Mouse (Mus musculus) small intestine, adult 2 months (tissue): ENCODE data around the gene Eif4b. TPM values are rescaled to one million over a fixed set of nuclear protein-coding genes. Genes with fewer than 3 reads are reported as not detected.

Source experiments
- H3K27ac ChIP-seq: fragments of 200-500 bp; 2 replicates; pipeline ENCODE4 v1.5.1; 2012; ENCODE audit warnings: low read depth, low read length, control low read depth, inconsistent platforms; ENCODE audit not compliant: insufficient read depth
- H3K27me3 ChIP-seq: fragments of 200-500 bp; 2 replicates; pipeline ENCODE4 v1.6.1; 2012; ENCODE audit warnings: mild to moderate bottlenecking, moderate library complexity, low read length, inconsistent platforms; ENCODE audit not compliant: control insufficient read depth, insufficient read depth
- H3K36me3 ChIP-seq: fragments of 200-500 bp; 2 replicates; pipeline ENCODE4 v1.6.1; 2012; ENCODE audit warnings: mild to moderate bottlenecking, low read length, control low read depth, inconsistent platforms; ENCODE audit not compliant: control insufficient read depth, insufficient read depth
- H3K4me1 ChIP-seq: fragments of 200-500 bp; 2 replicates; pipeline ENCODE4 v1.6.1; 2012; ENCODE audit warnings: low read length, inconsistent platforms, mixed read lengths; ENCODE audit not compliant: control insufficient read depth, insufficient read depth, insufficient read length
- H3K4me3 ChIP-seq: fragments of 200-500 bp; 2 replicates; pipeline ENCODE4 v1.5.1; 2012; ENCODE audit warnings: low read depth, mild to moderate bottlenecking, control low read depth, inconsistent platforms, low read length, moderate library complexity
- CTCF ChIP-seq: fragments of 200-500 bp; IDR thresholded peaks from 2 replicates; pipeline ENCODE4 v1.5.1; 2012; ENCODE audit warnings: low read depth, mild to moderate bottlenecking, control low read depth, inconsistent platforms, low read length, moderate library complexity, mixed read lengths; ENCODE audit not compliant: insufficient replicate concordance, insufficient read length; ENCODE audit errors: extremely low read depth
- POLR2A ChIP-seq: fragments of 200-500 bp; IDR thresholded peaks from 2 replicates; pipeline ENCODE4 v1.6.1; 2012; ENCODE audit warnings: low read depth, mild to moderate bottlenecking, control low read depth, inconsistent platforms, low read length, moderate library complexity
- WGBS: fragments of 180-500 bp; shearing (Covaris S2); methylation state at CpG from one replicate; pipeline ENCODE4 v1.1.7; 2018; 5-methylcytosine and 5-hydroxymethylcytosine counted together
- polyA plus RNA-seq: library from polyadenylated mRNA; depleted of rRNA; stranded (reverse); fragments of >200 nt; gene quantifications from 2 replicates; pipeline ENCODE4 v1.2.3, GENCODE M21; 2012; rRNA removed

Gene Eif4b
- polyA plus RNA-seq, 1 experiment, result 54.7 TPM

DNA sequence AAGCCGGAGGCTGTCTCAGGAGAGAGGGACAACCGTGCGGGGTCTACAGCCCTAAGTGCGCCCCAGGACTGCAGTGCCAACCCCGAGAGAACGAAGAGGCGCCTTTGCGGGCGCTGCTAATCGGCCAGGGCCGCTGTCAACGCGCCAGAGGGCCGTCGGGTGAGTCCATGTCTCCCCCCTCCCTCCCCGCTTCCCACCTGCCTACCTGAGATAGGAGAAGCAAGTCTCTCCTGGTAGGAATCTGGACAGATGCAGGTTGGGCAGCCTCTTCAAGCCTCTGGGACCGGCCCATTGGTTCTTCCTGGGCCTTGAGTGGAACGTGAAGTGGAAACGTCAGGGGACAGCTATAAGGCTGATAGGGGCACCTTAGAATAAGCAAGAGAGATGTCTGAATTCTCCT lies 71.2 kb downstream of the Eif4b start:
- TF ChIP-seq CTCF (no peak), POLR2A (no peak)
- WGBS, result 50% methylated on average over 19 of the region's 19 CpGs
- H3K36me3 ChIP-seq, result no peaks in the 10 kb centered on the region
- peaks cover 4% of the 10 kb centered on the region; the same call in 1 of the 2 replicates for H3K27me3 ChIP-seq
- H3K27ac ChIP-seq, result no peak overlapping the region
- H3K4me1 ChIP-seq, result peaks cover 8% of the 10 kb centered on the region
- no peak overlapping the region for H3K4me3 ChIP-seq

DNA sequence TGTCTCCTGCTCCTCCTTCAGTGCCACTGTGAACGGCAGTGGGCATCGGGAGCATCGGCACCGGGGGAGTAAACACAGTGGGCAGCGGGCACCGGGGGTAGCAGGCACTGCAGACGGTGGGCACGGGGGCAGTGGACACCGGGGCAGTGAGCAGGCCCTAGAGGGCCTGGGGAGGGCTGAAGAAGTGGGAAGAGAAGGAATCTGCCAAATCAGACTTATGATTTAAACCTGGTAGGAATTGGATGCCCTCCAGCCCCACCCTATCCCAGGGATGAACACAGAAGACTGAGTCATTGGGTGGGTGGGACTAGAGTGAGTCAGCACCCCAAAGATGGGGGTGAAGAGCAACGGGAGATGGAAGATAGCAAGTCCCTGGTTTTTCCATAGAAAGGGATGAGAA lies 71.8 kb downstream of the Eif4b start:
- WGBS, result 86% methylated on average over 10 of the region's 10 CpGs
- Histone ChIP-seq H3K27ac (no peak overlapping the region), H3K4me3 (no peak overlapping the region), H3K27me3 (peaks cover 4% of the 10 kb centered on the region; the same call in 1 of the 2 replicates), H3K36me3 (no peaks in the 10 kb centered on the region), H3K4me1 (peaks cover 8% of the 10 kb centered on the region)
- TF ChIP-seq CTCF (no peak), POLR2A (no peak)

GRCm38 (mm10) chr15:102146089-102146488 lies 72.5 kb downstream of the Eif4b start:
- H3K4me1 ChIP-seq, result peaks cover 8% of the 10 kb centered on the region
- 89% methylated on average over 5 of the region's 5 CpGs for WGBS
- H3K27me3 ChIP-seq, result peaks cover 4% of the 10 kb centered on the region; the same call in 1 of the 2 replicates
- H3K27ac ChIP-seq, result no peak overlapping the region
- H3K4me3 ChIP-seq, result no peak overlapping the region
- no peak for TF ChIP-seq CTCF
- no peak for TF ChIP-seq POLR2A
- H3K36me3 ChIP-seq, result no peaks in the 10 kb centered on the region

Other genes starting within 250 kb of the Eif4b start
- gene Krt1, start 223.0 kb upstream of the Eif4b start, polyA plus RNA-seq, result 0.09 TPM in 1 of 2 replicates, not detected in the other
- not detected in 2 replicates for gene Krt77, start 204.1 kb upstream of the Eif4b start, polyA plus RNA-seq
- gene Krt76, start 180.9 kb upstream of the Eif4b start, polyA plus RNA-seq, result not detected in 2 replicates
- 0.09 and 0.10 TPM in 2 replicates for gene Krt4, start 149.0 kb upstream of the Eif4b start, polyA plus RNA-seq
- gene Krt79, start 133.4 kb upstream of the Eif4b start, polyA plus RNA-seq, result 0.22 and 0.76 TPM in 2 replicates
- 0.18 and 0.23 TPM in 2 replicates for gene Krt78, start 119.5 kb upstream of the Eif4b start, polyA plus RNA-seq
- gene Krt8, start 69.3 kb upstream of the Eif4b start, polyA plus RNA-seq, result 1,332 and 3,924 TPM in 2 replicates
- 141 and 200 TPM in 2 replicates for gene Krt18, start 45.6 kb upstream of the Eif4b start, polyA plus RNA-seq
- gene Tns2, start 26.6 kb downstream of the Eif4b start, polyA plus RNA-seq, result 26.4 and 42.5 TPM in 2 replicates
- gene Spryd3, start 62.5 kb downstream of the Eif4b start, polyA plus RNA-seq, result 22.7 and 48.8 TPM in 2 replicates
- 5.4 and 22.3 TPM in 2 replicates for gene Igfbp6, start 70.6 kb downstream of the Eif4b start, polyA plus RNA-seq
- gene Soat2, start 76.8 kb downstream of the Eif4b start, polyA plus RNA-seq, result 94.1 and 454 TPM in 2 replicates
- 5.7 and 13.4 TPM in 2 replicates for gene Zfp740, start 129.5 kb downstream of the Eif4b start, polyA plus RNA-seq
- 12.7 and 21.1 TPM in 2 replicates for gene Csad, start 131.0 kb downstream of the Eif4b start, polyA plus RNA-seq
- 16.4 and 23.2 TPM in 2 replicates for gene Itgb7, start 158.2 kb downstream of the Eif4b start, polyA plus RNA-seq
- gene Rarg, start 183.7 kb downstream of the Eif4b start, polyA plus RNA-seq, result 5.9 and 6.7 TPM in 2 replicates
- gene Gm9918, start 196.8 kb downstream of the Eif4b start, polyA plus RNA-seq, result not detected in 2 replicates
- gene Mfsd5, start 205.7 kb downstream of the Eif4b start, polyA plus RNA-seq, result 38.0 and 67.0 TPM in 2 replicates
- gene Espl1, start 222.5 kb downstream of the Eif4b start, polyA plus RNA-seq, result 3.6 and 5.8 TPM in 2 replicates